Mouse (Mus musculus): ENCODE data around the gene Creb5.

DNA sequence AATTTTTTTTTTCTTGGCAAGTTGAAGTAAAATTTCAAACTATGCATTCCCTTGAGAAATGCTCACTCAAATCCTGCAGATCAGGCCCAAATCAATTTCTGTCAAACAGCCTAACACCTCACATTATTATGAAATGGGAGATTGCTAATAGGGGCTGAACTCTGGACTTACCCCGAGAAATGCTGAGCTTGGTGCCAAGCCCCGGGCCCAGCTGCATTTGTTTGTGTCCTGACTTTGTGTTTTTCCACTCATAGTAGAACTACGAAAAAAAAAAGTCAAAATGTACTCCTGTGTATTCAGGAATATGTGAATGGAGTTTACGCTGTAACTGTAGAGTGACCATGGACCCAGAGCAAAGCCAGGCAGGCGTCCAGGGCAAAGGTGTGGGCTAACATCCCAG is 316.6 kb downstream of the Creb5 start:
- TF ChIP-seq EP300 (IDR thresholded peaks at IDR 0.05; ENCODE audit: low read depth), result no peak
- TF ChIP-seq CTCF (IDR thresholded peaks at IDR 0.05; ENCODE audit: low read depth), result no peak
